Mouse (Mus musculus) embryo, embryonic 9.5 days (tissue): Measurements from ENCODE around the gene Hace1.
"Not testable (repeated sequence)": the region's sequence is repeated elsewhere in the genome, so short reads cannot be mapped to it uniquely, and the experiment has no call there.

Experiments used
- DNase-seq: peaks from one replicate; pipeline ENCODE4 v3.0.0-alpha.2; 2017; ENCODE audit errors: extremely low spot score

The Hace1 gene

GRCm38 (mm10) chr10:45577731-45578297, at the start of gene Hace1:
Gene Hace1 (plus strand): TSS chr10:45577829.
- peak; percentile 88 for DNase-seq

GRCm38 (mm10) chr10:45537334-45537733, 40.3 kb upstream of the Hace1 start:
- not testable (repeated sequence) for DNase-seq

- DNase-seq, result no peak
Observed at GRCm38 (mm10) chr10:45542726-45543125, 34.9 kb upstream of the Hace1 start.

- peak; percentile 57 for DNase-seq
Observed at GRCm38 (mm10) chr10:45546799-45547198, 30.8 kb upstream of the Hace1 start.

- DNase-seq, result no peak
Observed at GRCm38 (mm10) chr10:45578298-45578821, 731 bp downstream of the Hace1 start.

GRCm38 (mm10) chr10:45583310-45583709, 5.7 kb downstream of the Hace1 start:
- DNase-seq, result no peak

- no peak for DNase-seq
Observed at GRCm38 (mm10) chr10:45583829-45584228, 6.2 kb downstream of the Hace1 start.

- DNase-seq, result no peak
Observed at GRCm38 (mm10) chr10:45584311-45585102, 6.9 kb downstream of the Hace1 start.

GRCm38 (mm10) chr10:45605853-45606252, 28.2 kb downstream of the Hace1 start:
- DNase-seq, result peak; percentile 8

- no peak for DNase-seq
Observed at GRCm38 (mm10) chr10:45610727-45611126, 33.1 kb downstream of the Hace1 start.

- no peak for DNase-seq
Observed at GRCm38 (mm10) chr10:45616012-45616411, 38.4 kb downstream of the Hace1 start.

- no peak for DNase-seq
Observed at GRCm38 (mm10) chr10:45619039-45619438, 41.4 kb downstream of the Hace1 start.

- DNase-seq, result no peak
Observed at GRCm38 (mm10) chr10:45631995-45632394, 54.4 kb downstream of the Hace1 start.

GRCm38 (mm10) chr10:45632641-45633040, 55.0 kb downstream of the Hace1 start:
- no peak for DNase-seq

- DNase-seq, result no peak
Observed at GRCm38 (mm10) chr10:45635201-45635600, 57.6 kb downstream of the Hace1 start.

GRCm38 (mm10) chr10:45639762-45640161, 62.1 kb downstream of the Hace1 start:
- no peak for DNase-seq

GRCm38 (mm10) chr10:45654026-45654425, 76.4 kb downstream of the Hace1 start:
- DNase-seq, result no peak

- DNase-seq, result no peak
Observed at GRCm38 (mm10) chr10:45662015-45662414, 84.4 kb downstream of the Hace1 start.

GRCm38 (mm10) chr10:45668266-45668665, 90.6 kb downstream of the Hace1 start:
- DNase-seq, result no peak

- peak; percentile 14 for DNase-seq
Observed at GRCm38 (mm10) chr10:45676796-45677195, 99.2 kb downstream of the Hace1 start.

- DNase-seq, result no peak
Observed at GRCm38 (mm10) chr10:45686191-45686590, 108.6 kb downstream of the Hace1 start.

- DNase-seq, result no peak
Observed at GRCm38 (mm10) chr10:45694931-45695330, 117.3 kb downstream of the Hace1 start.

GRCm38 (mm10) chr10:45695522-45695921, 117.9 kb downstream of the Hace1 start:
- no peak for DNase-seq
